Mouse (Mus musculus) myocyte (in vitro differentiated cells): ENCODE data around the gene Usp37. TPM values are rescaled to one million over a fixed set of nuclear protein-coding genes. Genes with fewer than 3 reads are reported as not detected.

Experiments used
- H3K27me3 ChIP-seq: one replicate; pipeline ENCODE4 v1.6.1; 2011; ENCODE audit not compliant: control insufficient read depth, insufficient read depth, insufficient read length
- H3K36me3 ChIP-seq: one replicate; pipeline ENCODE4 v1.6.1; 2011; ENCODE audit not compliant: control insufficient read depth, insufficient read depth
- H3K4me2 ChIP-seq: one replicate; pipeline ENCODE4 v1.6.1; 2011; ENCODE audit warnings: low read depth, control low read depth
- H3K4me3 ChIP-seq: one replicate; pipeline ENCODE4 v1.5.1; 2011; ENCODE audit warnings: mild to moderate bottlenecking, control low read depth, moderate library complexity
- H3K79me2 ChIP-seq: one replicate; pipeline ENCODE4 v1.6.1; 2011; ENCODE audit not compliant: control insufficient read depth, insufficient read depth
- H3ac ChIP-seq: one replicate; pipeline ENCODE4 v1.6.1; 2011; ENCODE audit not compliant: control insufficient read depth, insufficient read length
- CEBPB ChIP-seq: IDR thresholded peaks from 2 replicates; pipeline ENCODE4 v1.6.1; 2011; ENCODE audit warnings: mild to moderate bottlenecking, moderate library complexity; ENCODE audit not compliant: poor library complexity, insufficient read depth, severe bottlenecking
- E2F4 ChIP-seq: IDR thresholded peaks from one replicate; pipeline ENCODE4 v1.6.1; 2011; ENCODE audit warnings: mild to moderate bottlenecking, control low read depth, moderate library complexity; ENCODE audit not compliant: insufficient read depth
- MAX ChIP-seq: IDR thresholded peaks from one replicate; pipeline ENCODE4 v1.6.1; 2011; ENCODE audit warnings: low read depth, mild to moderate bottlenecking, control low read depth
- MYOD1 ChIP-seq, 3 experiments: IDR thresholded peaks; one replicate each; pipeline ENCODE4 v1.6.1; 2011; ENCODE audit warnings: control low read depth in 2 of 3, low read depth in 2 of 3, mild to moderate bottlenecking in 2 of 3, moderate library complexity in 1 of 3; ENCODE audit not compliant: insufficient read length in 2 of 3, control insufficient read depth in 1 of 3
- MYOG ChIP-seq, 3 experiments: IDR thresholded peaks; one replicate each; pipeline ENCODE4 v1.6.1; 2011; ENCODE audit warnings: control low read depth in 2 of 3, low read depth in 2 of 3, mild to moderate bottlenecking in 2 of 3; ENCODE audit not compliant: insufficient read length in 2 of 3, control insufficient read depth in 1 of 3, insufficient read depth in 1 of 3
- POLR2A ChIP-seq: IDR thresholded peaks from one replicate; pipeline ENCODE4 v1.6.1; 2011; ENCODE audit warnings: low read depth, mild to moderate bottlenecking, control low read depth, moderate library complexity; ENCODE audit not compliant: insufficient read length
- POLR2AphosphoS2 ChIP-seq: IDR thresholded peaks from one replicate; pipeline ENCODE4 v1.6.1; 2011; ENCODE audit warnings: low read depth, control low read depth; ENCODE audit not compliant: insufficient read length
- REST ChIP-seq: IDR thresholded peaks from one replicate; pipeline ENCODE4 v1.6.1; 2011; ENCODE audit warnings: mild to moderate bottlenecking, control low read depth, moderate library complexity; ENCODE audit not compliant: insufficient read depth, insufficient read length
- SRF ChIP-seq: IDR thresholded peaks from one replicate; pipeline ENCODE4 v1.6.1; 2011; ENCODE audit warnings: low read depth; ENCODE audit not compliant: control insufficient read depth, insufficient read length
- TCF12 ChIP-seq: IDR thresholded peaks from one replicate; pipeline ENCODE4 v1.6.1; 2011; ENCODE audit warnings: mild to moderate bottlenecking, control low read depth; ENCODE audit not compliant: poor library complexity, insufficient read depth, severe bottlenecking
- TCF3 ChIP-seq: IDR thresholded peaks from one replicate; pipeline ENCODE4 v1.6.1; 2011; ENCODE audit warnings: low read depth, control low read depth; ENCODE audit not compliant: insufficient read length
- USF1 ChIP-seq: IDR thresholded peaks from one replicate; pipeline ENCODE4 v1.6.1; 2011; ENCODE audit warnings: low read depth, mild to moderate bottlenecking, control low read depth, moderate library complexity
- polyA plus RNA-seq: library from polyadenylated mRNA; unstranded; fragments of >200 nt; fragmentation: generic; extraction: Trizol; gene quantifications from one replicate; pipeline ENCODE4 v1.2.1, GENCODE M21; 2012; ENCODE audit warnings: missing spikeins

The Usp37 gene
- polyA plus RNA-seq, 1 experiment: 2.9 TPM

DNA sequence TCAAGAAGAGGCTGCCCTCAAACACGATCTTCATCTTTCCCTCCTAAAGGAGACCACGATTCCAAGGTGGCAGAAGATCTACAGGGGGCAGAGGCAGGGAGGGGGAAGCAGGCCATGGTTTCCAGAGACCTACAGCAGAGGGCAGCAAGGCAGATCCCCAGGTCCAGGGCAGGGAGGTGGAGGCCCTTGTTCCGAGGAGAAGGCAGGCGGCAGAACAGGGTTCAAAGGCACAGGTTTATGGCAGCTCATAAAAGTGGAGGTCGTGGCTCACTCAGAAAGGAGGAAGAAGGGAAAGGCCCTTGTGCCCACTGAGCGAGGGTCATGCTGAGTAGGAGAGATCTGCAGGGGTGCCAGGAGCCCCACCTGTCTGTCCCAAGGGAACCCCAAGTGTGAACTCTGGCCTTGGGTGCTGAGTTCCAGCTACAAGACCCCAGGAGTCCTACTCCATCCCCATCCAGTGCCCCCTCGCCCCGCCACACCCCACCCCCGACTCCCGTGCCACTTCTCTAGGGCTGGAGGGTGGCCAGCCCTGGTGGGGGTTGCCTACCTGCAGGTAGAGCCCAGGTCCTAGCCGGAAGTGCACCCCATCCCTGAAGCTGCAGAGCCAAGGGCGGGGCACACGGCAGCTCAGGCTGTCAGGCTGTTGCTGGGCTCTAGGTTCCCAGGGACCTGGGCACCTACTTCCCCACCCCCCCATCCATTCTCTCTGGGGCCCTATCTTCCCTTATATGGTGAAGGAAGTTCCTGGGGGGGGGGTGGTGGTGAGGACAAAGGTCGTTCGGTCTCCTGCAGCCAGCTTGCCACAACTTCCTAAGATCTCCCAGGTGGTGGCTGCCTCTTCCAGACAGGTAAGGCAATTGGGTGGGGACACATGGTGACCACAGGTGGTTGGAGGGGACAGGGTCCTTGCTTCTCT is 135.2 kb downstream of the Usp37 start, which contains the start of gene Vil1:
Gene Vil1 (plus strand): TSS at position 788 of the 916 bp plus-strand sequence.
- Histone ChIP-seq H3K36me3 (no peaks in the 10 kb centered on the region), H3K4me2 (no peak within 1 kb of the TSS), H3K27me3 (no peaks in the 10 kb centered on the region), H3K4me3 (no peak within 1 kb of the TSS), H3ac (no peak within 1 kb of the TSS), H3K79me2 (no peaks in the 10 kb centered on the region)
- TF ChIP-seq E2F4 (no peak), CEBPB (no peak), POLR2AphosphoS2 (no peak)

DNA sequence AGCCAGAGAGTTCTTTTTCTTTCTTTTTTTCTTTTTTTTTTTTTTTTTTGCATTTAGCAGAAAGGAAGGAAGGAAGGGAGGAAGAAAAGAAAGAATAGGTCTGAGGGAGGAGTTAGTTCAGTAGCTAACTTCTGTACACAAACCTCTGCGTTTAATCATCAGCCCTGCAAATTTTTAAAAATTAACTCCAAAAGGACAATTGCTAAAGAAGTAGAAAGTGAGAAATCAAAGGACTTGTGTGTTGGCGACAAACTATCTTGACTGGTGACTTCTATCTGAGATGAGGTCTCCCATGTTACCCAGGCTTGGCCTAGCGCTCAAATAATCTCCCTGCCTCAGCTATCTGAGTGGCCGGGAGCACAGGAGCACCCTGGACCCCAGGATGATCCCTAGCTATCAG is 139.9 kb downstream of the Usp37 start:
- no peak overlapping the region for H3K4me2 ChIP-seq

DNA sequence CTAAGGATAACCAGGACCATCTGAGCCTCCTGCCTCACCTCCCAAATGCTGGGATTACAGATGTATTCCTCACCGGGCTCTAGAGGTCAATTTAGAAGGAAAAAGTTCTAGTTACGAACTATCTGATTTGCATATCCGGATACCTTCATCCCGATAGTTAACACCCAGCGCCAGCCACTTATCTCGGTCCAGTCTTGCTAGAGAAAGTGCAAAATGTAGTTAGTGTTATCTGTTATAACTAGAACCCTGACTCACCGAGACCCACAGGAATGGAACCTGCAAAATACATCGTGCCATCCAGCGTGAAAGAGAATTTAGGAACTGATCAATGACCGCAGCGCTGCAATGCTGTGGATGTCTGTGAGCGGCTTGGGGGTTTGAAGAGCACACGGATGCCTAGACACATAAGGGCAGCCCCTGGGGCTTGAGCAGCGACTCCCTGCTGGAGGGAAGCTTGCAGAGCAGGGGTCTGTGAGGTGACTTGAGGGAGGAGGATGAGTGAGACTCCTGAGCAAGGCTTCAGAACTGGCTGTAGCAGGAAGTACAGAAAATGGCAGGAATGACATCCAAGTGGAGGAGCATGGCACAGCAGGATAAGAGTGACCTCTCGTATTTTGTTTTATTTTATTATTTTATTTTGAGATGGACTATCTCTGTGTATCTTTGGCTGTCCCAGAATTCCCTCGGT is 142.9 kb downstream of the Usp37 start:
- TF ChIP-seq POLR2AphosphoS2 (no peak), POLR2A (no peak), REST (no peak), SRF (no peak), E2F4 (no peak), TCF3 (no peak), CEBPB (no peak), USF1 (no peak), MYOG (IDR thresholded peaks at IDR 0.05; ENCODE audit: control insufficient read depth in 1 of 3, insufficient read depth in 1 of 3, insufficient read length in 2 of 3, low read depth in 2 of 3) (no peak), MYOD1 (IDR thresholded peaks at IDR 0.05; ENCODE audit: control insufficient read depth in 1 of 3, insufficient read length in 2 of 3, low read depth in 2 of 3) (no peak), TCF12 (no peak), MAX (no peak)
- Histone ChIP-seq H3K4me2 (no peak overlapping the region), H3ac (no peak overlapping the region), H3K36me3 (no peaks in the 10 kb centered on the region), H3K27me3 (no peaks in the 10 kb centered on the region), H3K4me3 (no peak overlapping the region), H3K79me2 (no peaks in the 10 kb centered on the region)

More for the DNA sequence above, 139.9 kb downstream of the Usp37 start:
- TF ChIP-seq POLR2AphosphoS2 (no peak), SRF (no peak), MYOD1 (IDR thresholded peaks at IDR 0.05; ENCODE audit: control insufficient read depth in 1 of 3, insufficient read length in 2 of 3, low read depth in 2 of 3) (no peak), TCF12 (no peak), USF1 (no peak), TCF3 (no peak), POLR2A (no peak), E2F4 (no peak), MAX (no peak), REST (no peak), MYOG (IDR thresholded peaks at IDR 0.05; ENCODE audit: control insufficient read depth in 1 of 3, insufficient read depth in 1 of 3, insufficient read length in 2 of 3, low read depth in 2 of 3) (no peak), CEBPB (no peak)
- Histone ChIP-seq H3K27me3 (no peaks in the 10 kb centered on the region), H3ac (no peak overlapping the region), H3K36me3 (no peaks in the 10 kb centered on the region), H3K4me3 (no peak overlapping the region), H3K79me2 (no peaks in the 10 kb centered on the region)

DNA sequence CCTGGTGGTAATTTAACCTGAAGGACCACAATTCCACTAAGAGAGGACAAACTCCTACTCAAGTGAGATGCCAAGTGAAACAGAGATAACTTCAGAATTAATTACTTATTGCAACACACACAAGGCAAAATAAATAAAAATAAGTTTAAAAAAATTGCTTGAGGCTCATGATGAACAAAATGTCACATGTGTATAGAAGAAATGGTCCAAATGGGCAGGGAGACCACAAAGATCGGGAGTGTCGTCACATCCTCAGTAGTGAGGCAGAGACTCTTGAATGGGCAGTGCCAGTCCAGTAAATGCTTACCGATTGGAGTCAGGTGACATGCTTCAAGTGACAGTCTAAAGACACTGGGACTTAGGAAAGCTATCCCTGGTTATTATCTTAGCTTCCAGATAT is 143.6 kb downstream of the Usp37 start:
- Histone ChIP-seq H3K79me2 (no peaks in the 10 kb centered on the region), H3K4me2 (no peak overlapping the region), H3K27me3 (no peaks in the 10 kb centered on the region)

More for the DNA sequence above, 143.6 kb downstream of the Usp37 start:
- TF ChIP-seq TCF3 (no peak), MYOG (IDR thresholded peaks at IDR 0.05; ENCODE audit: control insufficient read depth in 1 of 3, insufficient read depth in 1 of 3, insufficient read length in 2 of 3, low read depth in 2 of 3) (no peak)
- H3K36me3 ChIP-seq: no peaks in the 10 kb centered on the region
- no peak overlapping the region for H3K4me3 ChIP-seq
- H3ac ChIP-seq: no peak overlapping the region
